Mouse (Mus musculus): ENCODE data around the gene Cacna2d1. TPM values are rescaled to one million over a fixed set of nuclear protein-coding genes. Genes with fewer than 3 reads are reported as not detected.
A peak's percentile ranks its signal among the peaks of the same experiment; 100 is the strongest.

Gene Cacna2d1
- polyA plus RNA-seq, 1 experiment from 2014 or later = 0.25 TPM

DNA sequence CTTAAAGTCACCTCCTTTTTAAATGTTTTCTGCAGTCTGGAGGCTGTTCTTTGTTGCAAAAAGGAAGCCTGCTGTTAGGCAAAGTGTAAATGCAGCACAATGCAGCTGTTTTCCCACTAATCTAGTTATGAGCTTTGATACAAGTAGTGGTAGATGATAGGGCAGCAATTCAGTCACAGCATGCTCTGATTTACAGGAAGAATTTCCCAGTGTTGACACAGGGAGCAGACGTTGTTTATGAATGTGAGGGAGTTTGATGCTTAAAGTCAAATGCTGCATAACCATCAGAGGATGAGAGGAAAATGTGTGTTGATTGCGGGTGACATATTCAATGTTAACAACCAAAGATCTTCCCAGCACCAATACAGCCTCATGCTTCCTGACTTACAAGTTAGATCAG, 342.6 kb downstream of the Cacna2d1 start:
- ATAC-seq = no peak
- TF ChIP-seq CTCF (IDR thresholded peaks at IDR 0.05; ENCODE audit: low read depth) (no peak), EP300 (IDR thresholded peaks at IDR 0.05; ENCODE audit: low read depth) (no peak)
- Histone ChIP-seq H3K27ac (ENCODE audit: low read depth) (no peak overlapping the region), H3K4me1 (ENCODE audit: insufficient read depth) (no peaks in the 10 kb centered on the region), H3K4me3 (ENCODE audit: low read depth, low read length) (no peak overlapping the region), H3K27me3 (ENCODE audit: insufficient read depth, low read length) (no peaks in the 10 kb centered on the region), H3K36me3 (replicated peaks; ENCODE audit: insufficient read depth, low read length) (no peaks in the 10 kb centered on the region), H3K9ac (replicated peaks) (no peak overlapping the region), H3K9me3 (ENCODE audit: low read length) (no peaks in the 10 kb centered on the region), H3K4me2 (ENCODE audit: low read depth, low read length) (no peak overlapping the region)
- DNase-seq = no peak
- WGBS (ENCODE audit: insufficient replicate concordance) = 74% methylated on average over 2 of the region's 2 CpGs

DNA sequence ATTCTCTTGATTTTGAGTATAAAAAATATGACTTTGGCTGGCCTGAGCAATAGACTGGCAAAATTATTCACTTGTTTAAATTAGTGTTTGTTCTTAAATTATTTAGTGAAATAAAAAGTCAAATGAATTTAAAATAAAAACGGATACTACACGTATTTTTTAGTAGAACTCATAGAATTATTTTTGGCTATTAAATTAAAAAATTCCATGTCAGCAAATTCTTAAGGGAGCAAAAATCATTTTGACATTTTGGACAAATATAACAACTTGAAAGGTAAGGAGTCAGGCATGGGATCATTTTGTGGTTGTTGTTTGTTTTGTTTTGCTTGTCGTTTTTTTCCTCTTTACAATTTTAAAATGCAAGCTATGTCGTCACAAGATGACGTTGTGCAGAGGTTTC, 346.7 kb downstream of the Cacna2d1 start:
- DNase-seq = no peak
- no peak for ATAC-seq
- no peaks in the 10 kb centered on the region for H3K36me3 ChIP-seq (replicated peaks; ENCODE audit: insufficient read depth, low read length)
- H3K9ac ChIP-seq (replicated peaks) = no peak overlapping the region
- TF ChIP-seq CTCF (IDR thresholded peaks at IDR 0.05; ENCODE audit: low read depth) = no peak
- WGBS (ENCODE audit: insufficient replicate concordance) = 76% methylated on average over 5 of the region's 5 CpGs
- H3K4me1 ChIP-seq (ENCODE audit: insufficient read depth) = no peaks in the 10 kb centered on the region
- no peaks in the 10 kb centered on the region for H3K9me3 ChIP-seq (ENCODE audit: low read length)
- H3K4me2 ChIP-seq (ENCODE audit: low read depth, low read length) = no peak overlapping the region
- H3K27me3 ChIP-seq (ENCODE audit: insufficient read depth, low read length) = no peaks in the 10 kb centered on the region
- no peak overlapping the region for H3K27ac ChIP-seq (ENCODE audit: low read depth)
- no peak overlapping the region for H3K4me3 ChIP-seq (ENCODE audit: low read depth, low read length)

DNA sequence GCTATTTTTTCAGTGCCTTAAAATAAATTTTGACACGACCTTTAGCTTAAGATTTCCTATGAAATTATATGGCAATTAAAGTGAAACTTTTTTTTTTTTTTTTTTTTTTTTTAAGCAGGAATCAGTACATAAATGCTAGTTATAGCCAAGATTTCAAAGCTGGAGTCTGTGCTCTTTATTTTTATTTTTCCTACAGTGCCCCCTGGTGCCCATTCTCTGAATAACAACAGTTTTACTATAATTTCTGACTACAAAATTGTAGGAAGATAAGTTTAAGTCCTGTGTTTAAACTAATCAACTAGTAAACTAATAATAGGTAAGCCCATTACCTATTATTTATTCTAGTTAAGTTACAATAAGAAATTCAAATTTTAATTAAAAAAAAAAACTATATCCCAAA, 358.7 kb downstream of the Cacna2d1 start:
- Histone ChIP-seq H3K4me2 (ENCODE audit: low read depth, low read length) (no peak overlapping the region), H3K27me3 (ENCODE audit: insufficient read depth, low read length) (no peaks in the 10 kb centered on the region), H3K4me3 (ENCODE audit: low read depth, low read length) (no peak overlapping the region), H3K9me3 (ENCODE audit: low read length) (no peaks in the 10 kb centered on the region), H3K27ac (ENCODE audit: low read depth) (no peak overlapping the region), H3K9ac (replicated peaks) (no peak overlapping the region), H3K36me3 (replicated peaks; ENCODE audit: insufficient read depth, low read length) (no peaks in the 10 kb centered on the region), H3K4me1 (ENCODE audit: insufficient read depth) (no peaks in the 10 kb centered on the region)
- no peak for ATAC-seq
- no peak for TF ChIP-seq EP300 (IDR thresholded peaks at IDR 0.05; ENCODE audit: low read depth)
- peak; percentile 43 for TF ChIP-seq CTCF (IDR thresholded peaks at IDR 0.05; ENCODE audit: low read depth)
- WGBS (ENCODE audit: insufficient replicate concordance) = 13% methylated on average over 1 of the region's 1 CpGs
- DNase-seq = no peak

DNA sequence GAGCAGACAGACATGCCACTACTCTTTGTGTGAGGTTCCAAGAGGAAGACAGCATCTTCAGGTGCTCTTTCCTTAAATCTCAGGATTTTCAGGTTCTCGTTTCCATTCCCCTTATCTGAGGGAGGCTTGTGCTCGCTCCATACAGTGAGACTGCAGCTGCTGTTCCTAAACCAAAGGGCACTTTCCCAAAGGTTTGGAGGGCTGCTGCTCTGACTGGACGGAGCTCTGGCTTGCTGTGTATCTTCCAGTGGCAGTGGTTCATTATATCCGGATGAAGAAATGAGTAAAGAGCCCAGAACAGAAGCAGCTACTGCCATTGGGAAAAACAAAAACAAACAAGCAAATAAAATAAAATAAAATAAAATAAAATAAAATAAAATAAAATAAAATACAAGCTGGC, 359.3 kb downstream of the Cacna2d1 start:
- ATAC-seq = no peak
- no peak overlapping the region for H3K4me3 ChIP-seq (ENCODE audit: low read depth, low read length)
- H3K36me3 ChIP-seq (replicated peaks; ENCODE audit: insufficient read depth, low read length) = no peaks in the 10 kb centered on the region
- 53% methylated on average over 4 of the region's 4 CpGs for WGBS (ENCODE audit: insufficient replicate concordance)
- H3K4me2 ChIP-seq (ENCODE audit: low read depth, low read length) = no peak overlapping the region
- no peak overlapping the region for H3K27ac ChIP-seq (ENCODE audit: low read depth)
- DNase-seq = no peak
- TF ChIP-seq CTCF (IDR thresholded peaks at IDR 0.05; ENCODE audit: low read depth) (no peak), EP300 (IDR thresholded peaks at IDR 0.05; ENCODE audit: low read depth) (no peak)
- no peak overlapping the region for H3K9ac ChIP-seq (replicated peaks)
- H3K4me1 ChIP-seq (ENCODE audit: insufficient read depth) = no peaks in the 10 kb centered on the region
- H3K27me3 ChIP-seq (ENCODE audit: insufficient read depth, low read length) = no peaks in the 10 kb centered on the region
- no peaks in the 10 kb centered on the region for H3K9me3 ChIP-seq (ENCODE audit: low read length)

DNA sequence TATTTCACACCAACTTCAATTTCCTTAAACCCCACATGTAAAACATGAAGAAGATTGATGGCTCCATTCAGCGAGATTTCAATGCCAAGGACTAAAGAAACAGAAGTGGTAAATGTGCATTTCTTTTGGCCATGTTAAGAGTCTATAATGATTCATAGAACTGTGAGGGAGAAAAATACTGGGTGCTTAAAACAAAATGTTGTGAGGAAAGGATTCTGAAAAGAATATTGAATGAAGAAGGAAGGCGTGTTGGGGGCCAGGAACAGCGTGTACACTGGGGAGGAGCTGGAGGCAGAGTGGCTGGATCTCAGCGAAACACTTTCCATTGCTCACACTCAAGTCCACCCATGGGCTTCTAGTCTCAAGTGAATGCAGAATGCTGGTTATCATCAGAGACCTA, 360.2 kb downstream of the Cacna2d1 start:
- Histone ChIP-seq H3K4me3 (ENCODE audit: low read depth, low read length) (no peak overlapping the region), H3K36me3 (replicated peaks; ENCODE audit: insufficient read depth, low read length) (no peaks in the 10 kb centered on the region), H3K27ac (ENCODE audit: low read depth) (no peak overlapping the region), H3K4me2 (ENCODE audit: low read depth, low read length) (no peak overlapping the region), H3K27me3 (ENCODE audit: insufficient read depth, low read length) (no peaks in the 10 kb centered on the region), H3K9ac (replicated peaks) (no peak overlapping the region), H3K9me3 (ENCODE audit: low read length) (no peaks in the 10 kb centered on the region), H3K4me1 (ENCODE audit: insufficient read depth) (no peaks in the 10 kb centered on the region)
- no peak for ATAC-seq
- no peak for DNase-seq
- TF ChIP-seq CTCF (IDR thresholded peaks at IDR 0.05; ENCODE audit: low read depth) (no peak), EP300 (IDR thresholded peaks at IDR 0.05; ENCODE audit: low read depth) (no peak)
- WGBS (ENCODE audit: insufficient replicate concordance) = 78% methylated on average over 4 of the region's 4 CpGs

DNA sequence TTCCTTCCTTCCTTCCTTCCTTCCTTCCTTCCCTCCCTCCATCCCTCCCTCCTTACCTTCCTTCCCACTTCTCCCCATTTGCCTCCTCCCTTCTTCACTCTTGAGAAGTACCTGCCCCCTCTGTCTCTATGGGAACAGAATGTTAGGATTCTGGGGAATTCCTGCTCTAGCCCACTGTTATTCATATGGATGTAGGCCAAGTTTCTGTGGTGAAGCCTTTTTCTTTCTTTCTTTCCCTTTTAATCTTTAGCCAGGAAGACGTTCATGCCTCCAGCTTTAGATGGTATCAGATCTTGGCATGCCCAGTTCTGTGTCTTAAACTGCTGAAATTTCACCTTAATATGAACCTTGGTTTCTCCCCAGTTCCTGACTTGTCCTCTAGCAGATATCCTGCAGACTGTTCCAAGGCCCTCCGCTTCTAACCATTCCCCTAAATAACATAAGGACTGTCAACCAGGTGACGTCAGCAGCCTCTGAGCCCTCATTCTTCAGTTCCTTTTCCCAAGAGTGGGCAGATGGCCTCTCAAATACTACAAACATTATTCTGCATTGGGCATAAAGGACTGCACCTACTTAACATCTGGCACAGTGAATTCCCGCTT, 362.8 kb downstream of the Cacna2d1 start:
- H3K9ac ChIP-seq (replicated peaks) = no peak overlapping the region
- DNase-seq (no peak), ATAC-seq (no peak)
- no peaks in the 10 kb centered on the region for H3K27me3 ChIP-seq (ENCODE audit: insufficient read depth, low read length)
- H3K27ac ChIP-seq (ENCODE audit: low read depth) = no peak overlapping the region
- H3K4me2 ChIP-seq (ENCODE audit: low read depth, low read length) = no peak overlapping the region
- TF ChIP-seq CTCF (IDR thresholded peaks at IDR 0.05; ENCODE audit: low read depth) = no peak
- no peak for TF ChIP-seq EP300 (IDR thresholded peaks at IDR 0.05; ENCODE audit: low read depth)
- H3K4me1 ChIP-seq (ENCODE audit: insufficient read depth) = no peaks in the 10 kb centered on the region
- WGBS (ENCODE audit: insufficient replicate concordance) = 78% methylated on average over 4 of the region's 4 CpGs
- H3K9me3 ChIP-seq (ENCODE audit: low read length) = no peaks in the 10 kb centered on the region
- no peak overlapping the region for H3K4me3 ChIP-seq (ENCODE audit: low read depth, low read length)
- no peaks in the 10 kb centered on the region for H3K36me3 ChIP-seq (replicated peaks; ENCODE audit: insufficient read depth, low read length)

DNA sequence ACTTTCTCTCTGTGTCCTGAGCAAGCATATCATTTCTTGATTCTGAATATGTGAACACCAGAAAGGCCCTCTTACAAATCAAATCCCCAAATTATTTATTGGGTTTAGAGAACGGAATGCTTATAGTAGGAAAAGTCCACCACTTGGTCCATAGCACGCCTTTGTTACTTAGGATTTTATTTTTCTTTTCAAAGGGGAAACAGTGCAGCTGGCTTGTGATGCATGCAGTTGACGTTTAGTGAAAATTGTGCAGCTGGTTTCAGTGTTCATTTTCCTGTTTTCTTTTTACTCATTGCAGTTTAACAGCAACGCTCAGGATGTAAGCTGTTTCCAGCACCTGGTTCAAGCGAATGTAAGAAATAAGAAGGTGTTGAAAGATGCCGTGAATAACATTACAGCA, 365.1 kb downstream of the Cacna2d1 start:
- TF ChIP-seq EP300 (IDR thresholded peaks at IDR 0.05; ENCODE audit: low read depth) (no peak), CTCF (IDR thresholded peaks at IDR 0.05; ENCODE audit: low read depth) (no peak)
- no peak for ATAC-seq
- Histone ChIP-seq H3K4me1 (ENCODE audit: insufficient read depth) (no peaks in the 10 kb centered on the region), H3K4me2 (ENCODE audit: low read depth, low read length) (no peak overlapping the region), H3K4me3 (ENCODE audit: low read depth, low read length) (no peak overlapping the region), H3K27me3 (ENCODE audit: insufficient read depth, low read length) (no peaks in the 10 kb centered on the region), H3K36me3 (replicated peaks; ENCODE audit: insufficient read depth, low read length) (no peaks in the 10 kb centered on the region), H3K9ac (replicated peaks) (no peak overlapping the region), H3K9me3 (ENCODE audit: low read length) (no peaks in the 10 kb centered on the region), H3K27ac (ENCODE audit: low read depth) (no peak overlapping the region)
- WGBS (ENCODE audit: insufficient replicate concordance) = 78% methylated on average over 6 of the region's 6 CpGs
- DNase-seq = no peak
